Mouse (Mus musculus) gastrocnemius, postnatal 36 days (tissue): Measurements from ENCODE around the gene Fgf2. TPM values are rescaled to one million over a fixed set of nuclear protein-coding genes. Genes with fewer than 3 reads are reported as not detected.

Experiments
- DNase-seq, 2 experiments: peaks; one replicate each; pipeline ENCODE4 v3.0.0; 2022
- intact Hi-C: fragments of 180-260 bp; cut with DNase I; formaldehyde crosslinking; loops from one replicate; pipeline ENCODE4 v1.15.1; 2025
- total RNA-seq, 2 experiments: library from RNA; stranded (reverse); gene quantifications; 2 replicates each; pipeline ENCODE4 v1.2.3; 2021

Gene Fgf2
- total RNA-seq, 2 experiments from 2014 or later: 3.2 to 8.9 TPM

GRCm38 (mm10) chr3:37353951-37354481, 5.9 kb downstream of the Fgf2 start:
- intact Hi-C loops: no loop called here
- DNase-seq: peak in 1 of 2 experiments; percentile 40

DNA sequence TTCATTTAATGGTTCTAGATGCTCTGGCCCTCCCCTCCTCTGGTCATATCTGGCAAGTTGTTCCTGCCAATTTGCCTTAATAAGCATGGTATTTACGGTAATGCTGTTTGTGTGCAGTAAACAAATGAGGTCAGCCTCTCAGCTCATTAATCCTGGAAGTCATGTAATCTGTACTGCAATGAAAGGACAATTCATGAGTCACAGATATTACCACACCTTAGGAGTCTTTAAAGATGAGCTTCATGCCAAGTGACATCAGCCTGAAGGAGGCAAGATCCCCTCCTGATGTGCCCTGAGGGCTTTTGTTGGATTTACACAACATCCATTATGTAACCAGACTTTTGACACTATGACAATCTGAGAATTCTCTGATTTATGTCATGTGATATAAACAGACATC, 6.6 kb downstream of the Fgf2 start:
- intact Hi-C loops: no loop called here
- DNase-seq: no peak

DNA sequence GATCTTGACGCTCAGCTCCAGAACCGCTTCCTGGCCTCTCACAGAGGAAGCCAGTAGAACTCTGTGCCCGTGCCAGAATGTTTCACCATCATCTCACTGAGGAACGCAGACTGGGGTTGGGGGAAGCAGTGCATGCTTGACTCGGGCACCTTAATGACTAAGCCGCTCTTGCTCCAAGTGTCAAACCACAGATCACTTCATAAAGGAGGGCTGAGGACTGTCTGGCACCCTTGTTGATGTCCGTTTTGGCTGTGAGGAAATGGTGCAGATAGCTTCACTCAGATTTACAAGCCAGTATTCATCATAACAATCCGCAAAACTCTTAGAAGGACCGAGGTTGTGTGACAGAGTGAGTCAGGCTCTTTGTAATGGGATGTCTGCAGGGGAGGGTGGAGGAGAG, 12.6 kb downstream of the Fgf2 start:
- intact Hi-C loops: no loop called here
- DNase-seq: peak in 1 of 2 experiments; percentile 43

DNA sequence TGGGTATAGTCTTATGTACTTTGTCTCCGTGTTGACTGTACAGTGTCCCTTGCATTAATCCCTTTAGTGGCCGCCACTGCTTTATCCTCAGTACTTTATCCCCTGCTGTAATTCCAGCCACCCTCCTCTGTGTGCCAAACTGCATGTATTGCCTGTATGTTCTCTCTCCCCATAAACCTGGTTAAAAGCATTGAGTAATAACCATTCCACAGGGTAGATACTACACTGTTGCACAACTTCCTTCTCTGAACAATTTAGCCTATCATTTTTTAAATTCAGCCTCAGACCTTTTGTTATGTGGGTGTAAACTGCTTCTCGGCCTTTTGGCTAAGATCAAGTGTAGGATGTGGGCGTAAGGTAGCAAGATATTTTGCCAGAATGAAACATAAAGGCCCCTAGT, 17.0 kb downstream of the Fgf2 start:
- no peak for DNase-seq
- intact Hi-C loops: no loop called here

GRCm38 (mm10) chr3:37365976-37366375, 17.8 kb downstream of the Fgf2 start:
- DNase-seq: no peak
- intact Hi-C loops: no loop called here

DNA sequence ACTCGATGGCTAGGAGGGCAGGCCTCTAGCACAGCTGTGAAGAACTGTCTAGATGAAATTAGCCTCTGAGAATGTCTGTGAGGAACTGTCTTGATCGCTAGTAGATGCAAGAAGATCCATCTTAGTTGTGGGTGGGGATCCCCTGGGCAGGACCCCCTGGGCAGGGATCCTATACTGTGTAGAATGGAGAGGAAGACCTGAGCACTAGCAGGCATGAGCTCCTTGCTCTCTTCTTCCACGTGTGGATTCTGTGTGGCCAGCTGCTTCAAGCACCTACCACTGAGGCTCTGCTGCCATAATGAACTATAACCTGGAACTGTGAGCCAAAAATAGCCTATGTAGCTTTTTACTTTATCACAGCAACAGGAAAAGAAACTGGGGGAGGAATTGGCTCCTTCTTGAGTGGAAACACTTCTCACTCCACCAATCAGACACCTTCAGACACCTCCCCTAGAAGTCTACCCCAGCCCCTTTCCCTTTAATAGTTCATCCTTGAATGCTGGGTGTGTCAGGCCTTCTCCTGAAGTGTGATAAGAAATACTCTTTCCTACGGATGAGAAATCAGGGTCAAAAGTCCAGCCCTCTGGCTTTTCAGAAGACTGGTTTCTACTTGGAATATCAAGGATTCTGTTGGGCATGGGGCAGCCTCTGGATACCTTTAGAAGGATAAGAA, 18.4 kb downstream of the Fgf2 start:
- intact Hi-C loops: no loop called here
- DNase-seq: no peak

DNA sequence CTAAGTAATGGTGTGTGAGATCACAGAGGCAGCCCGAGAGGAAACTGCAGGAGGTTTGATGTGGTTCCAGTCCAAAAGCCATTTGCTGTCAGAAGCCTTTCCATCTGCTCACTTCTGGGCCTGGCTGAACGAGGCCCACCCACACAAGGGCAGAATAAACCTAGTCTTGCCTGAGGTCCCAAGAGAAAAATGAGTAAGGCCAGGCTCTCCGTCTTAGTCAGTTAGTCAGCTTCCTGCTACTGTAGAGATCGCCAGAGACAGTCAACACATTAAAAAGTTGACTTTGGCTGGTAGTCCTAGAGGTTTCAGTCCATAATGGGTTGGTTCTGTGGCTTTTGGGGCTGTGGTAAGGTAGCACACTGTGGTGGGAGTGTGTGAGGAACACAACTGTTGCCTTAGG, 22.3 kb downstream of the Fgf2 start:
- intact Hi-C loops: no loop called here

GRCm38 (mm10) chr3:37373712-37374111, 25.6 kb downstream of the Fgf2 start:
- no peak for DNase-seq
- intact Hi-C loops: no loop called here

More for the DNA sequence above, 22.3 kb downstream of the Fgf2 start:
- no peak for DNase-seq

GRCm38 (mm10) chr3:37377926-37378325, 29.8 kb downstream of the Fgf2 start:
- DNase-seq: no peak
- intact Hi-C loops: loop anchor here (2.0 kb wide), 1 partner anchor 29 kb away; the partner anchor contains the start of gene Fgf2

GRCm38 (mm10) chr3:37378412-37378811, 30.3 kb downstream of the Fgf2 start:
- DNase-seq: no peak
- intact Hi-C loops: loop anchor here (2.0 kb wide), 1 partner anchor 30 kb away; the partner anchor contains the start of gene Fgf2

GRCm38 (mm10) chr3:37379201-37379600, 31.1 kb downstream of the Fgf2 start:
- DNase-seq: no peak
- intact Hi-C loops: loop anchor here (2.0 kb wide), 1 partner anchor 30 kb away; the partner anchor contains the start of gene Fgf2

DNA sequence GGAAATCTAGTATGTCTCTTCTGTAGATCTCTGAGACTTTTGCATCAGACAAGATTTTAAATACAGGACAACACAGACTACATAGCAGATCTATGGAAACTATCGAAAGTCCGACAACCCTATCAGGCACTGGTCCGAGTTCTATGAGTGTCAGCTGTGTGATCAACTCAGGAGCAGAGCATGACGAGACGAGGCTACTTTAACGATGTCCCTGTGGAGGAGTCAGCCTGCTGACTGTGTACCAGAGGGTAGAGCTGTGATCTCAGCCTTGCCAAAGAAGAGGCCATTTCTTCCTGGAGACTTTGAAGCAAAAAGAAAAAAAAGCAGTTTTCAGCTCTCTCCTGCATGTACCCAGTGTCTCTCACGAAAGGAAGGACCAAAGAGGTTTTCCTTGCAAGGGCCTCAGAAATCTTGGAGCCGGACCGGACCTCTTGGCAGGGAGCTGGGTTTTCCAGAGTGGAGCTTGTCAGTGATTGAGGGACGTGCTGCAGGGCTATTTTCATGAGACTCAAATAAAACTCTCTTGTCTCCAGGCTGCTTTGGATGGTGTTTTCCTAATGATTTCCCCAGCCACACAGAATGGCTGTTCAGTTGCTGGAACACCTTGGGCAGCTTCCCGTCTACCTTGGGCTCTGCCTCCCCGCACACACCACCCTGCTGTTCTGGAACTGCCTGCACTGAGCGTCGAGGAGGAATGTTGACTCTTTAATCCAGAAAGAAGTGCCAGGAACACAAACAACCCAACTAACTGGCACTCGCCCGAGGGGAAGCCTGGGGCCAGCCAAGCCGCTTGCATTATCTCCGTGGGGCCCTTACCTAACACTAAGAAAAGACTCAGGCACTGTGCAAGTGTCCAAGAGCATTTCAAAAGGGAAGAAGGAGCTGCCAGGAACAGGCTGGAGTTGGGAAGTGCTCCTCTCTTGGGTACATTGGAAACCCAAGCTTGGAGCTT, 32.1 kb downstream of the Fgf2 start:
- intact Hi-C loops: loop anchor here (2.0 kb wide), 1 partner anchor 31 kb away; the partner anchor contains the start of gene Fgf2
- peak; percentile 79 to 86 for DNase-seq

GRCm38 (mm10) chr3:37381457-37381856, 33.3 kb downstream of the Fgf2 start:
- intact Hi-C loops: no loop called here
- DNase-seq: no peak

DNA sequence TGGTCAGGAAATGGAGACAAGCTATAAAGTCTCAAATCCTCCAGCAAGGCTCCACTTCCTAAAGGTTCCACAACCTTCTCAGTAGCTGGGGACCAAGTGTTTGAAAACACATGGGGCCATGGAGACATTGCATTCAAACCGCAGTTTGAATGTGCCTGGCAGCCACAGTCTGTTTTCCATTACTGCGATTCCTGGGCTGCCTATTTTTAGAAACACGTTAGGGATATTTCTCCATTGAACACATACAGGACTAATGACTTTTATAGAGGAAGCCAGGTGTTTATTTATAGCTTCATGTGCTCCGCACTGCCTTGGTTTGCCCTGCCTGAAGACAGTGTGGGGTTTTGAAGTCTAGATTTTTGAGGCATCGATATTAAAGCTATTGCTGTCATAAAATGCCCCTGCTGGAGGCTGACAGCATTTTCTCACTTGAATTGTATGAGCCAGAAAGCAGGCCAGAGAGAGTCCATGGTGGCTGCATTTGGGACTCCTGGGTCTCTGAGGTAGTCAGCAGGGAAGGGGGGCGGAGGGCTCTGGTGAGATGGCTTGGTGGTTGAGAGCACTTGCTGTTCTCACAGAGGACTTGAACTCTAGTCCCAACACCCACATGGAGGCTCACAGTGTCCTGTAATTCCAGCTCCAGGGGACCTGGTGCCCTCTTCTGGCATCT, 35.1 kb downstream of the Fgf2 start:
- no peak for DNase-seq

GRCm38 (mm10) chr3:37387310-37387709, 39.2 kb downstream of the Fgf2 start:
- intact Hi-C loops: no loop called here
- no peak for DNase-seq

More for the DNA sequence above, 35.1 kb downstream of the Fgf2 start:
- intact Hi-C loops: no loop called here

- intact Hi-C loops: no loop called here
Observed at GRCm38 (mm10) chr3:37396930-37397608, 48.9 kb downstream of the Fgf2 start.

GRCm38 (mm10) chr3:37397646-37398045, 49.5 kb downstream of the Fgf2 start:
- no peak for DNase-seq
- intact Hi-C loops: no loop called here

More at GRCm38 (mm10) chr3:37396930-37397608, 48.9 kb downstream of the Fgf2 start:
- no peak for DNase-seq

DNA sequence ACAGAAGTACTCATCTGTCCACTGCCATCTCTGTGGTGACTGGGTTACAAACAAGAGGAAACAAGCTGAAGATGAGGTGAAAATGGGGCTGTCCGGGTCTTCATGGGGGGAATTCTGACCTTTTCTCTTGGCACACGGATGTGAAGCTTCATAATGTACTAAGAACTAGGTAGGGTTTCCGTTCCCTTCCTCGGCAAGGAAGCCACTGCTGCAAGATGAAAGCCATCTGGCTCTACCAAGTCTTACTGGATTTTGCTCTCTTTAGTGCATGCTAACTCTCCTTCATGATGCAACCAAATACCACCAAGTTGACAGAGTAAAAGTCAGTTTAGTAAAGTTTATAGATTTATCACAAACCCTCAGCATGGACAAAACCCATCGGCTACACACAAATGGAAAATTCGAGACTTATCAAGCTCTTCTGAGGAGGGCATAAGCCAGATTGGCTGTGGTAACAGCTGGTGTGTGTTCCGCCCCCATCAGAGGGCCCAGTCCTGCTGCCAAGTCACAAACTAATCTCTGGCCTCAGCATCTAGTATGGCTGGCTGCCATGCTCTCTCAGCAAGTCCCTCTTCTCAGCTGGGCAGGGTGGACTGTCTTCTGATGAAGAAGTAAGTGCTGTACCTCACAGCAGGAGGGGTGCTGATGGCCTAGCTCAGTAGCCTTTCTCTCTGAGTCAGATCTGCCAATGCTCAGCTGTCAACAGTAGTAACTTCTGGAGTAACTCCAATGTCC, 50.7 kb downstream of the Fgf2 start:
- intact Hi-C loops: no loop called here

More for the DNA sequence above, 50.7 kb downstream of the Fgf2 start:
- peak; percentile 66 to 68 for DNase-seq
